ENCODE assay signal across 22 mouse cellular contexts in genomic region chr2:71256581-71256980, GRCm38 (mm10). TPM values are rescaled to one million over a fixed set of nuclear protein-coding genes. Genes with fewer than 3 reads are reported as not detected.
DNase-seq lines count a peak whose midpoint lies in the region; TF ChIP-seq lines count a peak whose summit lies in the region.
"Had no signal": no experiment of that assay in that cellular context is flagged by ENCODE, and none has a peak within 500 bp of the region (broad histone marks: within the 10 kb centered on the region; RNA-seq: fewer than 3 reads in every experiment).

No protein-coding gene starts in this region.

- no peak for TF ChIP-seq POLR2A in kidney, adult 2 months (IDR thresholded peaks at IDR 0.05; ENCODE audit: low read depth, low read length)

- no peak for TF ChIP-seq CTCF in kidney, adult 2 months (conservative IDR thresholded peaks at IDR 0.05; ENCODE audit: insufficient read depth, insufficient read length, low read depth, low read length)

- H3K4me1 ChIP-seq in kidney, adult 2 months (ENCODE audit: control insufficient read depth, insufficient read depth, low read length): peaks cover 3% of the 10 kb centered on the region; the same call in 1 of the 2 replicates
- H3K4me1 ChIP-seq: embryonic facial prominence, embryonic 12.5 days; embryonic facial prominence, embryonic 15.5 days; heart, embryonic 12.5 days; heart, embryonic 15.5 days had no signal

- 61% methylated on average over 7 of the region's 7 CpGs for WGBS in kidney, adult 2 months

- H3K27me3 ChIP-seq in kidney, adult 2 months (replicated peaks; ENCODE audit: control insufficient read depth, insufficient read depth, low read length): no peaks in the 10 kb centered on the region
- H3K27me3 ChIP-seq: embryonic facial prominence, embryonic 12.5 days; embryonic facial prominence, embryonic 15.5 days; heart, embryonic 12.5 days; heart, embryonic 15.5 days had no signal

- peaks cover 7% of the 10 kb centered on the region for H3K36me3 ChIP-seq in kidney, adult 2 months (ENCODE audit: control insufficient read depth, insufficient read depth, low read length)

- H3K27ac ChIP-seq in kidney, adult 2 months (ENCODE audit: insufficient read depth, low read depth, low read length): no peak overlapping the region
- H3K27ac ChIP-seq: embryonic facial prominence, embryonic 12.5 days; embryonic facial prominence, embryonic 15.5 days; gastrocnemius, adult 2 months; heart, embryonic 15.5 days; hindbrain, embryonic 14.5 days; hindbrain, postnatal 0 days had no signal

- DNase-seq in adrenal gland, postnatal 10 days: peak; percentile 16
- DNase-seq in adrenal gland, postnatal 14 days: no peak
- peak; percentile 72 for DNase-seq in kidney, adult 2 months
- no peak for DNase-seq in kidney, postnatal 14 days
- peak; percentile 34 to 38 for DNase-seq in kidney, postnatal 36 days
- DNase-seq in kidney, adult 18-20 months: no peak
- DNase-seq: cerebellum, adult 11 months; cerebellum, adult 2 months; cerebellum, adult 9-11 months; cerebellum, postnatal 25 days; forebrain, postnatal 0 days; gastrocnemius, adult 2 months; gastrocnemius, postnatal 14 days; heart, adult 18-20 months; heart, postnatal 14 days; heart, postnatal 4 days had no signal

- H3K4me3 ChIP-seq in kidney, adult 2 months (ENCODE audit: insufficient read depth, low read depth, low read length): no peak overlapping the region
- H3K4me3 ChIP-seq: embryonic facial prominence, embryonic 12.5 days; embryonic facial prominence, embryonic 15.5 days; gastrocnemius, adult 2 months; heart, embryonic 12.5 days; heart, embryonic 15.5 days had no signal

RNA-seq across cellular contexts. Expression of gene Dync1i2, which starts 45.1 kb away (rescaled TPM):
- total RNA-seq in adrenal gland, postnatal 10 days (2021): 10 to 100 TPM; 78.0 to 83.9 TPM
- 84.0 and 84.5 TPM in 2 replicates for total RNA-seq in adrenal gland, postnatal 14 days (2021)
- 17.5 and 28.8 TPM in 2 replicates for polyA plus RNA-seq in kidney, adult 2 months (2012; rRNA removed)

Comparison
In these comparisons a context has a peak if more than half of its experiments do, and no peak if none do; other contexts are left out.
1. DNase-seq: peak in adrenal gland, postnatal 10 days (single experiment), kidney, adult 2 months (single experiment) and kidney, postnatal 36 days (2 of 2); none in adrenal gland, postnatal 14 days (single experiment), kidney, postnatal 14 days (single experiment) and kidney, adult 18-20 months (single experiment).